Mouse (Mus musculus): ENCODE measurements around the gene Ube3b. TPM values are rescaled to one million over a fixed set of nuclear protein-coding genes. Genes with fewer than 3 reads are reported as not detected.

Ube3b gene
- polyA plus RNA-seq, 1 experiment from 2014 or later, result 48.4 TPM

DNA sequence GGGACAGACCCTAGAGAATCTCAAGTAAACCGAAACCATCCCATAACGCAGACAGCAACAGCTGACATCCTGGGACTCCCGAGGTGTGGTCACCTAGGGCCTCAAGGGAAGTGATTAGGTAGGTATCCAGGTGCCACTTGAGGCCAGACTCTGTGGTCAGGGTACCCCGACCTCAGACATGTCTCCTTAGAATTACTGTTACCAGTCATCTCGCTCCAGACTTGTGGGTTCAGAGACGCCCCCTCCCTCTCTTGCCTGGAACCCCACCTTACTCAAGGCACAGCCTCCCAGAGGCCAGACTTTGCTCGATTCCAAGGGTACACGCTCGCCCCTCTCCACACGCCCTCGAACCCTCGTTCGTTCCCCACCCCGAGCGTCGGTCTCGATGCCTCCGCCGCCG lies 644 bp upstream of the Ube3b start:
- ATAC-seq (ENCODE audit: insufficient number of reproducible peaks, low FRiP score, low TSS enrichment, low read depth) (no peak), DNase-seq (ENCODE audit: low spot score) (no peak)
- H3K4me2 ChIP-seq (ENCODE audit: low read depth, severe bottlenecking), result peak overlapping the region; percentile 75
- peak overlapping the region; percentile 96 for H3K9ac ChIP-seq (ENCODE audit: low read length)
- H3K27ac ChIP-seq (replicated peaks; ENCODE audit: low read depth, low read length), result peak overlapping the region; percentile 21; the same call in 1 of the 2 replicates
- 3% methylated on average over 20 of the region's 20 CpGs for WGBS
- H3K36me3 ChIP-seq (ENCODE audit: control insufficient read depth, insufficient read depth, low read length), result 0 out of 2 replicates have a peak, but pooled peaks cover 4% of the 10 kb centered on the region
- H3K9me3 ChIP-seq (ENCODE audit: control insufficient read depth, low read length), result no peaks in the 10 kb centered on the region
- peak overlapping the region; percentile 89 for H3K4me3 ChIP-seq (ENCODE audit: low read depth, low read length)
- H3K27me3 ChIP-seq (ENCODE audit: control insufficient read depth, insufficient read depth, low read length), result no peaks in the 10 kb centered on the region
- H3K4me1 ChIP-seq (ENCODE audit: control insufficient read depth, insufficient read depth, low read length), result peaks cover 19% of the 10 kb centered on the region

GRCm38 (mm10) chr5:114381013-114381351 lies 575 bp downstream of the Ube3b start:
- DNase-seq (ENCODE audit: low spot score) (no peak), ATAC-seq (ENCODE audit: insufficient number of reproducible peaks, low FRiP score, low TSS enrichment, low read depth) (no peak)
- Histone ChIP-seq H3K4me3 (ENCODE audit: low read depth, low read length) (peak overlapping the region; percentile 89), H3K9me3 (ENCODE audit: control insufficient read depth, low read length) (no peaks in the 10 kb centered on the region), H3K27me3 (ENCODE audit: control insufficient read depth, insufficient read depth, low read length) (no peaks in the 10 kb centered on the region), H3K4me2 (ENCODE audit: low read depth, severe bottlenecking) (peak overlapping the region; percentile 75), H3K27ac (replicated peaks; ENCODE audit: low read depth, low read length) (peak overlapping the region; percentile 10), H3K9ac (ENCODE audit: low read length) (peak overlapping the region; percentile 96), H3K36me3 (ENCODE audit: control insufficient read depth, insufficient read depth, low read length) (0 out of 2 replicates have a peak, but pooled peaks cover 6% of the 10 kb centered on the region), H3K4me1 (ENCODE audit: control insufficient read depth, insufficient read depth, low read length) (peaks cover 19% of the 10 kb centered on the region)
- under 1% methylated on average over 18 of the region's 18 CpGs for WGBS

DNA sequence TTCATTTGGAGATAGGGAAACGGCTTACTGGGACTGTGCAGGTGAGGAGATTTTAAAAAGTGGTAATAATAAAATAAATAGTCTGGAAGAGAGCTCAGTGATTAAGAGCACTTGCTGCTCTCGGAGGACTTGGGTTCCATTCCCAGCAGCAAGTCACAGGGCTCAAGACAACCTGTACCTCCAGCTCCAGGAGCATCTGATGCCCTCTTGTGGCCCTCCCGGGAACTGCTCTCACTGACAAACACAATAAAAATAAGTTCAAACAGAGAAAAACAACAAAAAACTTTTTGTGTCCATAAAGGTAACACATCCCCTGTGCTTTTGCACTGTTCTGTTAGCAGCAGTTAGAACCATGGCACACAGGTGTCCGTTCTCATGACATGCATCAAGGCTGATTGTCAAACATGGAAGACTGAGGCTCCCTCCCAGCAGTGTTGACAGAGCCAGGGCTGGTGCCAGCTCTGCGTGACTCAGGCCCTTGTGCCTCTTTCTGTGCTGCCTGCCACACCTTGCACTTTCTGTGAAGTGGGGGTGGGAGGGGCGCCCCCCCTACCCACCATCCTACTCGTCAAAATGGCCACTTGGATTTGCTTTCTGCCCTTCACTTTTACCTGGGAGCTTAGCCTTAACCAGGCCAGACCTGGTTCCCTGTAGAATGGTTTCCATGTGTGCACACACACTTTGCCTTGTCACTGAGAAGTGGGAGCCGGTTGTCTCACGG lies 2.9 kb downstream of the Ube3b start:
- H3K9ac ChIP-seq (ENCODE audit: low read length), result no peak overlapping the region
- peaks cover 19% of the 10 kb centered on the region for H3K4me1 ChIP-seq (ENCODE audit: control insufficient read depth, insufficient read depth, low read length)
- H3K9me3 ChIP-seq (ENCODE audit: control insufficient read depth, low read length), result no peaks in the 10 kb centered on the region
- H3K4me3 ChIP-seq (ENCODE audit: low read depth, low read length), result no peak overlapping the region
- no peak overlapping the region for H3K27ac ChIP-seq (replicated peaks; ENCODE audit: low read depth, low read length)
- H3K27me3 ChIP-seq (ENCODE audit: control insufficient read depth, insufficient read depth, low read length), result no peaks in the 10 kb centered on the region
- peaks cover 16% of the 10 kb centered on the region; the same call in 1 of the 2 replicates for H3K36me3 ChIP-seq (ENCODE audit: control insufficient read depth, insufficient read depth, low read length)
- 83% methylated on average over 9 of the region's 9 CpGs for WGBS
- ATAC-seq (ENCODE audit: insufficient number of reproducible peaks, low FRiP score, low TSS enrichment, low read depth) (no peak), DNase-seq (ENCODE audit: low spot score) (peak; percentile 70)
- no peak overlapping the region for H3K4me2 ChIP-seq (ENCODE audit: low read depth, severe bottlenecking)

- Histone ChIP-seq H3K4me2 (ENCODE audit: low read depth, severe bottlenecking) (no peak overlapping the region), H3K4me3 (ENCODE audit: low read depth, low read length) (no peak overlapping the region), H3K9me3 (ENCODE audit: control insufficient read depth, low read length) (no peaks in the 10 kb centered on the region), H3K36me3 (ENCODE audit: control insufficient read depth, insufficient read depth, low read length) (peaks cover 26% of the 10 kb centered on the region), H3K4me1 (ENCODE audit: control insufficient read depth, insufficient read depth, low read length) (peaks cover 9% of the 10 kb centered on the region), H3K27me3 (ENCODE audit: control insufficient read depth, insufficient read depth, low read length) (no peaks in the 10 kb centered on the region), H3K27ac (replicated peaks; ENCODE audit: low read depth, low read length) (no peak overlapping the region), H3K9ac (ENCODE audit: low read length) (no peak overlapping the region)
- WGBS, result 92% methylated on average over 8 of the region's 8 CpGs
- ATAC-seq (ENCODE audit: insufficient number of reproducible peaks, low FRiP score, low TSS enrichment, low read depth) (no peak), DNase-seq (ENCODE audit: low spot score) (no peak)
These were observed 4.0 kb downstream of the Ube3b start for GRCm38 (mm10) chr5:114384448-114384847.

- no peaks in the 10 kb centered on the region for H3K27me3 ChIP-seq (ENCODE audit: control insufficient read depth, insufficient read depth, low read length)
- 88% methylated on average over 9 of the region's 9 CpGs for WGBS
These were observed 12.8 kb downstream of the Ube3b start for GRCm38 (mm10) chr5:114393169-114393568.

GRCm38 (mm10) chr5:114406592-114406991 lies 26.2 kb downstream of the Ube3b start:
- Histone ChIP-seq H3K9ac (ENCODE audit: low read length) (no peak overlapping the region), H3K4me3 (ENCODE audit: low read depth, low read length) (no peak overlapping the region), H3K36me3 (ENCODE audit: control insufficient read depth, insufficient read depth, low read length) (peaks cover 46% of the 10 kb centered on the region), H3K4me1 (ENCODE audit: control insufficient read depth, insufficient read depth, low read length) (no peaks in the 10 kb centered on the region), H3K4me2 (ENCODE audit: low read depth, severe bottlenecking) (no peak overlapping the region), H3K27me3 (ENCODE audit: control insufficient read depth, insufficient read depth, low read length) (no peaks in the 10 kb centered on the region), H3K27ac (replicated peaks; ENCODE audit: low read depth, low read length) (no peak overlapping the region), H3K9me3 (ENCODE audit: control insufficient read depth, low read length) (no peaks in the 10 kb centered on the region)
- 89% methylated on average over 14 of the region's 14 CpGs for WGBS
- DNase-seq (ENCODE audit: low spot score) (no peak), ATAC-seq (ENCODE audit: insufficient number of reproducible peaks, low FRiP score, low TSS enrichment, low read depth) (no peak)

More at GRCm38 (mm10) chr5:114393169-114393568, 12.8 kb downstream of the Ube3b start:
- no peak for ATAC-seq (ENCODE audit: insufficient number of reproducible peaks, low FRiP score, low TSS enrichment, low read depth)
- DNase-seq (ENCODE audit: low spot score), result no peak
- no peak overlapping the region for H3K27ac ChIP-seq (replicated peaks; ENCODE audit: low read depth, low read length)
- H3K4me2 ChIP-seq (ENCODE audit: low read depth, severe bottlenecking), result no peak overlapping the region
- H3K9me3 ChIP-seq (ENCODE audit: control insufficient read depth, low read length), result no peaks in the 10 kb centered on the region
- H3K9ac ChIP-seq (ENCODE audit: low read length), result no peak overlapping the region
- H3K4me3 ChIP-seq (ENCODE audit: low read depth, low read length), result no peak overlapping the region
- H3K4me1 ChIP-seq (ENCODE audit: control insufficient read depth, insufficient read depth, low read length), result no peaks in the 10 kb centered on the region
- peaks cover 36% of the 10 kb centered on the region for H3K36me3 ChIP-seq (ENCODE audit: control insufficient read depth, insufficient read depth, low read length)

DNA sequence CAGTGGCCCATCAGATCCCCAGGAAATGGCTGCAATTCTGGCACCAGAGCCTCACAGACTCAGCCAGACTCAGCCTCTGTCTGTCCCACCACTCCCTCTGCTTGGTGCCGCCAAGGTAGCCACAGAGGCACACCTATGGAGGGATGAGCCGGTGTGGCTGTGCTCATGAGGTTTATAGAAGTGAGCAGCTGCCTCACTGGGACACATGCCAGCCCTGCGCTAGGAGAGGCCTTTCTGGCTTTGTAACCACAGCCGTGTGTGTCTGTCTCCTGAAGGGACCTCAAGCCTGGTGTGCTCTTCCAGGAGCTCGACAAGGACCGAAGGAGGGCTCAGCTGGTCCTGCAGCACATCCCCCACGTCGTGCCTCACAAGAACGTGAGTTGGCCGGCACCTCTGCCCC lies 26.9 kb downstream of the Ube3b start:
- Histone ChIP-seq H3K9me3 (ENCODE audit: control insufficient read depth, low read length) (no peaks in the 10 kb centered on the region), H3K4me3 (ENCODE audit: low read depth, low read length) (no peak overlapping the region), H3K36me3 (ENCODE audit: control insufficient read depth, insufficient read depth, low read length) (peaks cover 47% of the 10 kb centered on the region), H3K27me3 (ENCODE audit: control insufficient read depth, insufficient read depth, low read length) (no peaks in the 10 kb centered on the region), H3K4me1 (ENCODE audit: control insufficient read depth, insufficient read depth, low read length) (no peaks in the 10 kb centered on the region), H3K4me2 (ENCODE audit: low read depth, severe bottlenecking) (no peak overlapping the region), H3K27ac (replicated peaks; ENCODE audit: low read depth, low read length) (no peak overlapping the region), H3K9ac (ENCODE audit: low read length) (no peak overlapping the region)
- DNase-seq (ENCODE audit: low spot score) (no peak), ATAC-seq (ENCODE audit: insufficient number of reproducible peaks, low FRiP score, low TSS enrichment, low read depth) (no peak)
- 92% methylated on average over 10 of the region's 10 CpGs for WGBS

DNA sequence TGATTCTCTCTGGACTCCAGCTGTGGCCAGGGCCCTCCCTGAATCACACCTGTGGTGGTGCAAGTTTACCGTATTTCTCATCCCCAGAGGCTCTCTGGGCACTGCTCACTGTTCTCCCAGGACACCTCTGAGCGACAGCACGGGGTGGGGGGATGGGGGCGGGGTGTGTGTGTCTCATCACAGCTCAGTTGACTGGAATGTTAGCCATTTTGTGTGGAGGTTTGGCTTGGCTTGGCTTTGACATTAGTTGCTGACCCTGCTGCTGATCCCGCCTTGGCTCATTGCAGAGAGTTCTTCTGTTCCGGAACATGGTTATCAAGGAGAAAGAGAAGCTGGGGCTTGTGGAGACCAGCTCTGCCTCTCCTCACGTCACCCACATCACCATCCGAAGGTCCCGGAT lies 27.4 kb downstream of the Ube3b start:
- no peak for DNase-seq (ENCODE audit: low spot score)
- 92% methylated on average over 9 of the region's 9 CpGs for WGBS
- ATAC-seq (ENCODE audit: insufficient number of reproducible peaks, low FRiP score, low TSS enrichment, low read depth), result no peak
- Histone ChIP-seq H3K4me2 (ENCODE audit: low read depth, severe bottlenecking) (no peak overlapping the region), H3K9me3 (ENCODE audit: control insufficient read depth, low read length) (no peaks in the 10 kb centered on the region), H3K9ac (ENCODE audit: low read length) (no peak overlapping the region), H3K4me3 (ENCODE audit: low read depth, low read length) (no peak overlapping the region), H3K4me1 (ENCODE audit: control insufficient read depth, insufficient read depth, low read length) (no peaks in the 10 kb centered on the region), H3K36me3 (ENCODE audit: control insufficient read depth, insufficient read depth, low read length) (peaks cover 47% of the 10 kb centered on the region), H3K27me3 (ENCODE audit: control insufficient read depth, insufficient read depth, low read length) (no peaks in the 10 kb centered on the region), H3K27ac (replicated peaks; ENCODE audit: low read depth, low read length) (no peak overlapping the region)

DNA sequence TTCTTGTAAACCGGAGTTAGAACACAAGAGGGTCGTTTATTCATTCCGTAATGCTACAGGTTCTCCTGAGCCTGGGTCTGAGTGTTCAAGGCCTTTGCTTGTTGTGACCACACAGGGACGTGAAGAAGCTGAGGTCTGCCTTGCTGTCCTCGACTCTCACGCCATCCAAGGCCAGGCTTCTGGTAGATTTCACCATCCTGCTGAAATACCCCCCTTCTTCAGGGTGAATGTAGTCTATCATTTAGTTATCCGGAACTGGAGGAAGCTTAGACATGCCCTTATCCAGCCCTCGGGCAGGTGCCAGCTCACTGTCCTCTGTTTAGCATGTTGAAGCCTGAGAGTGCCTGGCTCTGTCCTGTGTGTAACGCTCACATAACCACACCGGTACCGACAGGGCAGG lies 28.4 kb downstream of the Ube3b start:
- 92% methylated on average over 11 of the region's 11 CpGs for WGBS
- no peak for DNase-seq (ENCODE audit: low spot score)
- ATAC-seq (ENCODE audit: insufficient number of reproducible peaks, low FRiP score, low TSS enrichment, low read depth), result no peak
- Histone ChIP-seq H3K9me3 (ENCODE audit: control insufficient read depth, low read length) (no peaks in the 10 kb centered on the region), H3K27me3 (ENCODE audit: control insufficient read depth, insufficient read depth, low read length) (no peaks in the 10 kb centered on the region), H3K4me3 (ENCODE audit: low read depth, low read length) (no peak overlapping the region), H3K4me1 (ENCODE audit: control insufficient read depth, insufficient read depth, low read length) (no peaks in the 10 kb centered on the region), H3K36me3 (ENCODE audit: control insufficient read depth, insufficient read depth, low read length) (peaks cover 46% of the 10 kb centered on the region), H3K27ac (replicated peaks; ENCODE audit: low read depth, low read length) (no peak overlapping the region), H3K9ac (ENCODE audit: low read length) (no peak overlapping the region), H3K4me2 (ENCODE audit: low read depth, severe bottlenecking) (no peak overlapping the region)
